Mouse (Mus musculus): ENCODE data around the gene A530084C06Rik.

- TF ChIP-seq CTCF (IDR thresholded peaks at IDR 0.05; ENCODE audit: low read depth, low read length) (no peak), POLR2A (IDR thresholded peaks at IDR 0.05; ENCODE audit: extremely low read depth, insufficient read depth, low read length) (no peak)
These were observed 12.3 kb downstream of the A530084C06Rik start for GRCm38 (mm10) chr13:31546784-31547183.
